Mouse (Mus musculus): ENCODE results near the gene Tm7sf3. TPM values are rescaled to one million over a fixed set of nuclear protein-coding genes. Genes with fewer than 3 reads are reported as not detected.

The Tm7sf3 gene
- polyA plus RNA-seq (2016; fragmentation: Nextera tagmentation; extraction: Ambion mirVana) = 26.0 and 27.1 TPM in 2 replicates

- peak; percentile 99 for DNase-seq (ENCODE audit: low spot score)
Observed at GRCm38 (mm10) chr6:146642276-146643183, at the start of gene Tm7sf3, which contains the start of gene Med21. Tm7sf3 (minus strand) TSS chr6:146642824. Med21 (plus strand) TSS chr6:146642547.

DNA sequence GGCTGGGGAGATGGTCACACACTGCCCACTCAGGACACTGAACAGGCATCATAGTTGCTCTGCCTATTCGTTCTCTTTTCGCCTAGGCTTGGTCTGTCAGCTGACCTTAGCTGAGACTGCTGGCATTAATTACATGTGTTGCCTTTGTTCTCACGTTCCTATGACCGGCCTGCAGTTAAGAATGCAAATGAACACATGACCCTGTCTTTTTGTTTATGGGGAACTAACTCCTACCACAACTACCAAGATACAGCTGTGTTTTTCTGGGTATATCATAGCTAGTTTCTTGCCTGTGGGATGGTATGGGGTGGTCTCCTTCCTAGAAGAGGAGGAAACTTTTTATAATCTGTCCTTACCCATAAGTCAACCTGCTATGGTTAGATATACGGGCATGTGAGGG lies 46.2 kb upstream of the Tm7sf3 start:
- H3K27ac ChIP-seq (replicated peaks) = no peak overlapping the region
- no peak overlapping the region for H3K4me3 ChIP-seq
- DNase-seq (ENCODE audit: low spot score) = no peak
- H3K4me1 ChIP-seq = no peaks in the 10 kb centered on the region
- peaks cover 6% of the 10 kb centered on the region for H3K9me3 ChIP-seq (replicated peaks)
- WGBS = 86% methylated on average over 5 of the region's 5 CpGs
- H3K36me3 ChIP-seq = no peaks in the 10 kb centered on the region
- no peaks in the 10 kb centered on the region for H3K27me3 ChIP-seq (ENCODE audit: low read depth, poor library complexity, severe bottlenecking)

More at GRCm38 (mm10) chr6:146642276-146643183, at the start of gene Tm7sf3, which contains the start of gene Med21:
- H3K9me3 ChIP-seq (replicated peaks) = no peaks in the 10 kb centered on the region
- H3K27me3 ChIP-seq (ENCODE audit: low read depth, poor library complexity, severe bottlenecking) = peaks cover 7% of the 10 kb centered on the region; the same call in 1 of the 2 replicates
- 0 out of 2 replicates have a peak, but pooled peaks cover 2% of the 10 kb centered on the region for H3K36me3 ChIP-seq
- peak within 1 kb of the TSS; percentile 96 for H3K27ac ChIP-seq (replicated peaks)
- peaks cover 18% of the 10 kb centered on the region for H3K4me1 ChIP-seq
- 1% methylated on average over 60 of the region's 60 CpGs for WGBS
- peak within 1 kb of the TSS; percentile 91 for H3K4me3 ChIP-seq

DNA sequence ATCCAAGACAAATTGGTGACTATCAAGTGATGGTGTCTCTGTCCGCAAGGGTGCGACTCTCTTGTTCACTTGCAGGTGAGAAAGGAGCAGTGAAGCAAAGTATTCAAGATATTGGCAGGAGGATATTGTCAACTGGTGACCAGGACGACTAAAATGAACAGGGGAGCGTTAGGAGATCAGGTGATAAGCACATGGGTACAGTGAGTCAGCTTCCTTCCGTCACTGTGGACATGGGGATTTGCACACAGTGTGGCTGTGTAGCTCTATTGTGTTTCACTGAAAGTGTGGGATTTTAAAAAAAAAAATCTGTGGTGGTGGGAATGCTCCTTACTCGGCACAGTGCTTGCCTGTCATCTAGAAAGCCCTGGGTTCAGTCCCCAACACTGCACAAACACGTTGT lies 45.4 kb upstream of the Tm7sf3 start:
- WGBS = 86% methylated on average over 7 of the region's 7 CpGs
- H3K4me3 ChIP-seq = no peak overlapping the region
- DNase-seq (ENCODE audit: low spot score) = no peak
- no peaks in the 10 kb centered on the region for H3K4me1 ChIP-seq
- H3K36me3 ChIP-seq = no peaks in the 10 kb centered on the region
- no peaks in the 10 kb centered on the region for H3K27me3 ChIP-seq (ENCODE audit: low read depth, poor library complexity, severe bottlenecking)
- H3K9me3 ChIP-seq (replicated peaks) = peaks cover 6% of the 10 kb centered on the region
- no peak overlapping the region for H3K27ac ChIP-seq (replicated peaks)

- no peaks in the 10 kb centered on the region for H3K27me3 ChIP-seq (ENCODE audit: low read depth, poor library complexity, severe bottlenecking)
- H3K9me3 ChIP-seq (replicated peaks) = peaks cover 6% of the 10 kb centered on the region
- DNase-seq (ENCODE audit: low spot score) = no peak
- no peaks in the 10 kb centered on the region for H3K4me1 ChIP-seq
- no peaks in the 10 kb centered on the region for H3K36me3 ChIP-seq
- no peak overlapping the region for H3K4me3 ChIP-seq
- H3K27ac ChIP-seq (replicated peaks) = no peak overlapping the region
- WGBS = 84% methylated on average over 5 of the region's 5 CpGs
Observed at GRCm38 (mm10) chr6:146686463-146687196, 44.0 kb upstream of the Tm7sf3 start.

DNA sequence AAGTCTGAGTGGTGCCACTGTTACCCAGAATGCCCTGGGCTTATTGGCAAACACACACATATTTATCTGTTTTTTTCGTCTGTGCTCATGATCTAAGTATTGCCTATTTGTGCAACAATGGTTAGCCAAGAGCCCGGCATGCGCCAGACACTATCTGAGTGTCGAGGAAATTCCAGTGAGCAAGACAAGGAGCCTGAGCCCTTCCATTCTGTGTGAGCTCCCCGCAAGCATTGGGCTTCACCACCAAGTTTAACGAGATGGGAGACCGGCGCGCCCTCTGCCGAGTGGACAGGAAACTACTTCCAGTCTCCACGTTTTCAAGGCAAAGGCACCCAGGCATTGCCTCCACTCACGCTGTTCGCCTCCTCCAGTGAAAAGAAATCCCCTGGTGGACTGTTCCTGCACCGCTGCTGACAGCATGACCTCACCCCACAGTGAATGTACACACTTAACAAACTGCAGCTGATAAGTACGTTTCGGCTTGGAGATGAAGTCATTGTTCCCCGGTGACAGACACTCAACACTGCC lies 43.2 kb upstream of the Tm7sf3 start:
- WGBS = 85% methylated on average over 17 of the region's 17 CpGs
- no peaks in the 10 kb centered on the region for H3K27me3 ChIP-seq (ENCODE audit: low read depth, poor library complexity, severe bottlenecking)
- no peaks in the 10 kb centered on the region for H3K36me3 ChIP-seq
- no peak overlapping the region for H3K4me3 ChIP-seq
- H3K4me1 ChIP-seq = no peaks in the 10 kb centered on the region
- H3K9me3 ChIP-seq (replicated peaks) = peaks cover 6% of the 10 kb centered on the region
- DNase-seq (ENCODE audit: low spot score) = no peak
- no peak overlapping the region for H3K27ac ChIP-seq (replicated peaks)

DNA sequence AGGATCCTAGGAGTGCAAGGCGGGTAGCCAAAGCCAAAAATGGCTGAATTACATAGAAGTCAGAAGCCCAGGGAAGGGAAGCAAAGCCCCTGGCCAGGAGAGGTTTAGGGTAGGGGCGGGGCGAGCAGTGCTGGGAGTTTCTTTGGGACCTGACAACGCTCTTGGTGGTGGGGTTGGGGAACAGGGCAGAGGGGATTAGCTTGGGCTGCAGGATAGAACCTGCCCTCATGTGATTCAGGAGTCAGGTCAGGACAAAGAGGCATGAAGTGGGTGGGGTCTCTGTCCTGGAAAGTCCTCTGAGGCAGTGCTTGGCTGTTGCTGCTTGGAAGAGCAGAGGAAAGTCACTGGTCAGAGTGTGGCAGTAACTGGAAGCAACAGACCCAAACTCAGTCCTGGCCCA lies 41.3 kb upstream of the Tm7sf3 start:
- no peak for DNase-seq (ENCODE audit: low spot score)
- Histone ChIP-seq H3K36me3 (no peaks in the 10 kb centered on the region), H3K9me3 (replicated peaks) (peaks cover 6% of the 10 kb centered on the region; the same call in 1 of the 2 replicates), H3K27ac (replicated peaks) (no peak overlapping the region), H3K4me3 (no peak overlapping the region), H3K27me3 (ENCODE audit: low read depth, poor library complexity, severe bottlenecking) (no peaks in the 10 kb centered on the region), H3K4me1 (no peaks in the 10 kb centered on the region)
- WGBS = 80% methylated on average over 4 of the region's 4 CpGs

GRCm38 (mm10) chr6:146678136-146679070 lies 35.8 kb upstream of the Tm7sf3 start:
- no peaks in the 10 kb centered on the region for H3K27me3 ChIP-seq (ENCODE audit: low read depth, poor library complexity, severe bottlenecking)

GRCm38 (mm10) chr6:146676904-146677303 lies 34.3 kb upstream of the Tm7sf3 start:
- no peak overlapping the region for H3K27ac ChIP-seq (replicated peaks)
- no peaks in the 10 kb centered on the region for H3K27me3 ChIP-seq (ENCODE audit: low read depth, poor library complexity, severe bottlenecking)
- WGBS = 84% methylated on average over 10 of the region's 10 CpGs
- peaks cover 6% of the 10 kb centered on the region; the same call in 1 of the 2 replicates for H3K9me3 ChIP-seq (replicated peaks)
- H3K36me3 ChIP-seq = no peaks in the 10 kb centered on the region
- H3K4me1 ChIP-seq = no peaks in the 10 kb centered on the region
- no peak for DNase-seq (ENCODE audit: low spot score)
- no peak overlapping the region for H3K4me3 ChIP-seq

More at GRCm38 (mm10) chr6:146678136-146679070, 35.8 kb upstream of the Tm7sf3 start:
- no peaks in the 10 kb centered on the region for H3K36me3 ChIP-seq
- H3K4me1 ChIP-seq = no peaks in the 10 kb centered on the region
- whole genome bisulfite sequencing = 86% methylated on average over 10 of the region's 10 CpGs
- no peak overlapping the region for H3K4me3 ChIP-seq
- peaks cover 6% of the 10 kb centered on the region; the same call in 1 of the 2 replicates for H3K9me3 ChIP-seq (replicated peaks)
- no peak overlapping the region for H3K27ac ChIP-seq (replicated peaks)
- DNase-seq (ENCODE audit: low spot score) = no peak

DNA sequence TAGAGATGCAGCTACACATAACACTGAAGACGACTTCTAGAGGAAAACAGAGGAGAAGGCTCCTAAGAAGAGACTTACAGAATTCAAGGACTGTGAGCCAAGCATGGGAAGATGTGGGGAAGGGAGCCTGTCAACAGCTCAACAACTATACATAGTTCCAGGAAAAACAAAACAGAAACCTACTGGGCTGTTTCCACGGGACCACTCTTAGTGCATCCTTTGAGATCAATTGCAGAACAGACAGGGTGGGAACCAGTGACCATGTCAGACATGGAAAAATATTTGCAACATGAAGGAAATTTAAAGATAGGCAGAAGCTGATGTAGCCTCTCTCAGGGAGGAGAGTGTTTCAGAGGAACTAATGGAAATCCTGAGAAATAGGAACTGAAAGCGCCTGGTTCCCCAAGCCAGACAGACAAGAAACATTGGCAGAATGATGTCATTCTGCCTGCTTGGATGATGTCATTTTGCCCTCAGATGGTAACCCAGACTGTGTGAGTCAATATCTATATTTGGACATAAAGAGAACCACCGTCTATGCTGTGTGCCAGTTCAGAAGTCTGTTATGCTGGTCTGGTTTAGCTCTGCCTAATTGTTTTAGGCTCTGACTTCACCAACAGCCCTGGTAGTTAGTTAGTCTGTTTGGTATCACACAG lies 32.4 kb upstream of the Tm7sf3 start:
- peaks cover 9% of the 10 kb centered on the region; the same call in 1 of the 2 replicates for H3K9me3 ChIP-seq (replicated peaks)
- no peaks in the 10 kb centered on the region for H3K36me3 ChIP-seq
- DNase-seq (ENCODE audit: low spot score) = no peak
- 87% methylated on average over 4 of the region's 4 CpGs for WGBS
- H3K27me3 ChIP-seq (ENCODE audit: low read depth, poor library complexity, severe bottlenecking) = no peaks in the 10 kb centered on the region
- no peaks in the 10 kb centered on the region for H3K4me1 ChIP-seq
- no peak overlapping the region for H3K4me3 ChIP-seq
- no peak overlapping the region for H3K27ac ChIP-seq (replicated peaks)

DNA sequence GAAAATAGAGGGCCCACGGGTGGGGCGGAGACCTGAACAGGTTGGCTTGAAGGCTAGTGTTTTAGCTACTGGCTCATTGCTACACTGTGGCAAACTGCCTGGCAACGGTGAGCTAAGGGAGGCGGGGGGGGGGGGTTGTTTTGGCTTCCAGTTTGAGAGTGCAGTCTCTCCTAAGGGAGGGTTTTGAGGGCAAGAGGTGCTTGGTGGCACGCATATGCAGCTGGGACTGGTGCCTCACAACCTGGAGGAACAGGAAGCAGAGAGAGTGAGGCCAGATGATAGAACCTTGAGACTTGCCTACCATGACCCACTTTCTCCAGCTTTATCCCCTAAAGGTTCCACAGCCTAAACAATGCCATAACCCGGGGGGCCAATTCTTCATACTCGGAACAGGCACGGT lies 31.8 kb upstream of the Tm7sf3 start:
- Histone ChIP-seq H3K36me3 (no peaks in the 10 kb centered on the region), H3K27ac (replicated peaks) (no peak overlapping the region), H3K4me1 (no peaks in the 10 kb centered on the region), H3K4me3 (no peak overlapping the region), H3K27me3 (ENCODE audit: low read depth, poor library complexity, severe bottlenecking) (no peaks in the 10 kb centered on the region), H3K9me3 (replicated peaks) (peaks cover 6% of the 10 kb centered on the region; the same call in 1 of the 2 replicates)
- no peak for DNase-seq (ENCODE audit: low spot score)
- 88% methylated on average over 8 of the region's 8 CpGs for WGBS

DNA sequence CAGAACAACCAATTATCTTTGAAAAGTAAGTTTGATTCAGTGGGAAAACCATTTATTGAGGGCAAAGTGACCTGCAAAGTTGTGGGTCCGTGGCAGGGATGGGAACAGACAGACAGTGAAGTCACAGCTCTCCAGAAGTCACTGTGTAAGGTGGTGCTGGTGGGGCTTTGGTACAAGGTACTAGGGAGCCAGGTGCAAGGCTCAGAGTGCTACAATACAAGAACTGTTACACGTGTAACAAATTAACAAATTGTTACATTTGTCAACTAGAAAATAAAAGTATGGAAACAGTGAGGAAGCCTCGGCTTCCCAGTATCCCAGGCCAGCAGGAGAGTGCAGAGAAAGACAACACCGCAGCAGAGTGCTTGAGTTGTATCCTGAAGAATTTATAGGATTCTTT lies 31.1 kb upstream of the Tm7sf3 start:
- 84% methylated on average over 4 of the region's 4 CpGs for WGBS
- Histone ChIP-seq H3K36me3 (no peaks in the 10 kb centered on the region), H3K9me3 (replicated peaks) (peaks cover 6% of the 10 kb centered on the region; the same call in 1 of the 2 replicates), H3K27ac (replicated peaks) (no peak overlapping the region), H3K4me3 (no peak overlapping the region), H3K4me1 (no peaks in the 10 kb centered on the region), H3K27me3 (ENCODE audit: low read depth, poor library complexity, severe bottlenecking) (no peaks in the 10 kb centered on the region)
- no peak for DNase-seq (ENCODE audit: low spot score)
